In the genomic region with DNA sequence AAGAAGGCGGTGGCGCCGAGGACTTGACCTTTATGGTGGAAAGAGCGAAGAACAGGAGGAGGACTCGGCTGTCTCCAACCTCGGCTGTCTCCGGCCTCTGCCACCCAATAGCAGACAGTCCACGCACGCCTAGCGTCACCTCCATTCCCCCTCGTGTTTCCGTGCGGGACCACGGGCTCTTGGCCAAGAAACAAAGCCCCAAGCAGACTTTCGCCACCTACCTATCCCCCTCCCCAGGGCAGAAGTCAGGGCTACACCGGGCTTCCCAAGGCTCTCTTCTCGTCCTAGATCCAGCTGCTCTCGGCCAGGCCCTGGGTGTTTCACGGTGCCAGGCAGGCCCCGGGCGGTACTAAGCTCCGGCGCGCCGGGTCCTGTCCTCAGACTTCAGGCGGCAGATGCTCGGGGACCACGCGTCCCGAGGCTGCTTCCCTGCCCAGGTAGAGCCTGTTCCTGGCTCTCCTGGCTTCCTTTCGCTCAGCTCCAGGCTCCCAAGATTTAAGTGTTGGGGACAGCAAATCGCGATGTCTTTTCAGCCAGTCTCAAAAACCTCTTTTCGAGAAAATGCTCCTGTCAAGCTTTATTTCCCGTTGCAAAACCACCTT, we compare ENCODE assay signal across 12 mouse cellular contexts. TPM values are rescaled to one million over a fixed set of nuclear protein-coding genes. Genes with fewer than 3 reads are reported as not detected.
DNase-seq lines count a peak whose midpoint lies in the region; ATAC-seq and TF ChIP-seq lines count a peak whose summit lies in the region.
"Had no signal": no experiment of that assay in that cellular context is flagged by ENCODE, and none has a peak within 500 bp of the region (broad histone marks: within the 10 kb centered on the region; RNA-seq: fewer than 3 reads in every experiment).

No protein-coding gene starts in this region.

- no peak for ATAC-seq in heart, embryonic 12.5 days (ENCODE audit: insufficient number of reproducible peaks, low FRiP score)
- ATAC-seq in neural tube, embryonic 11.5 days (ENCODE audit: insufficient read depth, low FRiP score, low TSS enrichment): no peak
- ATAC-seq in limb, embryonic 11.5 days (ENCODE audit: insufficient number of reproducible peaks, low FRiP score, low TSS enrichment, low read depth): no peak
- no peak for ATAC-seq in erythroid progenitor cell, adult 5-6 weeks (replicated peaks; ENCODE audit: low FRiP score, poor library complexity, severe bottlenecking)

- no peak for TF ChIP-seq CTCF in thymus, adult 2 months (IDR thresholded peaks at IDR 0.05; ENCODE audit: borderline replicate concordance, control insufficient read depth, extremely low read depth, insufficient read depth, low read length, poor library complexity)

- H3K36me3 ChIP-seq in heart, embryonic 12.5 days: no peaks in the 10 kb centered on the region
- no peaks in the 10 kb centered on the region for H3K36me3 ChIP-seq in neural tube, embryonic 11.5 days (ENCODE audit: control insufficient read depth, insufficient read depth, low read length)
- H3K36me3 ChIP-seq in limb, embryonic 11.5 days (ENCODE audit: control insufficient read depth, insufficient read depth, low read length): no peaks in the 10 kb centered on the region
- H3K36me3 ChIP-seq in thymus, adult 2 months (ENCODE audit: control insufficient read depth, insufficient read depth, low read length): no peaks in the 10 kb centered on the region
- H3K36me3 ChIP-seq: hindbrain, embryonic 12.5 days had no signal

- no peak for DNase-seq in heart, postnatal 4 days
- peak; percentile 67 for DNase-seq in neural tube, embryonic 11.5 days (ENCODE audit: low spot score)
- no peak for DNase-seq in neural tube, embryonic 10.5 days (ENCODE audit: extremely low spot score, low spot score)
- DNase-seq in limb, embryonic 11.5 days (ENCODE audit: low spot score): peak; percentile 77
- DNase-seq in urinary bladder, postnatal 25 days (ENCODE audit: low spot score): peak; percentile 54
- no peak for DNase-seq in thymus, adult 2 months
- DNase-seq: lung, adult 2 months had no signal

- H3K27ac ChIP-seq in heart, embryonic 12.5 days (ENCODE audit: poor library complexity, severe bottlenecking): no peak overlapping the region
- no peak overlapping the region for H3K27ac ChIP-seq in neural tube, embryonic 11.5 days (ENCODE audit: low read depth, low read length)
- H3K27ac ChIP-seq in limb, embryonic 11.5 days (replicated peaks; ENCODE audit: low read depth, low read length): peak overlapping the region; percentile 80
- no peak overlapping the region for H3K27ac ChIP-seq in thymus, adult 2 months (ENCODE audit: control insufficient read depth, insufficient read depth, low read length)
- H3K27ac ChIP-seq: hindbrain, embryonic 12.5 days; stomach, postnatal 0 days had no signal

- no peaks in the 10 kb centered on the region for H3K9me3 ChIP-seq in heart, embryonic 12.5 days (replicated peaks)
- H3K9me3 ChIP-seq in neural tube, embryonic 11.5 days (ENCODE audit: control insufficient read depth, low read length): no peaks in the 10 kb centered on the region
- no peaks in the 10 kb centered on the region for H3K9me3 ChIP-seq in limb, embryonic 11.5 days (ENCODE audit: control insufficient read depth, low read length)
- H3K9me3 ChIP-seq: hindbrain, embryonic 12.5 days had no signal

- H3K4me1 ChIP-seq in heart, embryonic 12.5 days (replicated peaks): peaks cover 4% of the 10 kb centered on the region; the same call in 1 of the 2 replicates
- no peaks in the 10 kb centered on the region for H3K4me1 ChIP-seq in neural tube, embryonic 11.5 days (ENCODE audit: control insufficient read depth, insufficient read depth, low read length)
- H3K4me1 ChIP-seq in limb, embryonic 11.5 days (ENCODE audit: control insufficient read depth, insufficient read depth, low read length): peaks cover 13% of the 10 kb centered on the region
- peaks cover 3% of the 10 kb centered on the region; the same call in 1 of the 2 replicates for H3K4me1 ChIP-seq in thymus, adult 2 months (replicated peaks; ENCODE audit: control insufficient read depth, insufficient read depth, low read length)

- 0 out of 2 replicates have a peak overlapping the region, but pooled peaks have one; percentile 1 for H3K4me3 ChIP-seq in heart, embryonic 12.5 days
- H3K4me3 ChIP-seq in neural tube, embryonic 11.5 days (ENCODE audit: low read depth, low read length): peak overlapping the region; percentile 10; the same call in 1 of the 2 replicates
- H3K4me3 ChIP-seq in limb, embryonic 11.5 days (ENCODE audit: low read depth, low read length): peak overlapping the region; percentile 42
- H3K4me3 ChIP-seq in thymus, adult 2 months (ENCODE audit: control insufficient read depth, insufficient read depth, low read length): no peak overlapping the region
- H3K4me3 ChIP-seq: hindbrain, embryonic 12.5 days had no signal

- no peak overlapping the region for H3K9ac ChIP-seq in heart, embryonic 12.5 days
- H3K9ac ChIP-seq in neural tube, embryonic 11.5 days (ENCODE audit: low read length): peak overlapping the region; percentile 23
- peak overlapping the region; percentile 87 for H3K9ac ChIP-seq in limb, embryonic 11.5 days (ENCODE audit: low read length)
- H3K9ac ChIP-seq: hindbrain, embryonic 12.5 days had no signal

- under 1% methylated on average over 35 of the region's 35 CpGs for WGBS in heart, embryonic 12.5 days
- under 1% methylated on average over 35 of the region's 35 CpGs for WGBS in neural tube, embryonic 11.5 days
- 2% methylated on average over 35 of the region's 35 CpGs for whole genome bisulfite sequencing in limb, embryonic 11.5 days
- 5% methylated on average over 35 of the region's 35 CpGs for WGBS in thymus, adult 2 months

- no peak overlapping the region for H3K4me2 ChIP-seq in heart, embryonic 12.5 days
- peak overlapping the region; percentile 35 for H3K4me2 ChIP-seq in neural tube, embryonic 11.5 days (ENCODE audit: low read depth)
- peak overlapping the region; percentile 76 for H3K4me2 ChIP-seq in limb, embryonic 11.5 days (ENCODE audit: low read depth, severe bottlenecking)
- H3K4me2 ChIP-seq: hindbrain, embryonic 12.5 days had no signal

- peaks cover 79% of the 10 kb centered on the region for H3K27me3 ChIP-seq in heart, embryonic 12.5 days (replicated peaks)
- H3K27me3 ChIP-seq in neural tube, embryonic 11.5 days (ENCODE audit: control insufficient read depth, insufficient read depth, low read length): peaks cover 89% of the 10 kb centered on the region
- H3K27me3 ChIP-seq in limb, embryonic 11.5 days (ENCODE audit: control insufficient read depth, insufficient read depth, low read length): peaks cover 6% of the 10 kb centered on the region; the same call in 1 of the 2 replicates
- peaks cover 41% of the 10 kb centered on the region for H3K27me3 ChIP-seq in thymus, adult 2 months (ENCODE audit: control insufficient read depth, insufficient read depth, low read length)

- no peak for TF ChIP-seq POLR2A in thymus, adult 2 months (IDR thresholded peaks at IDR 0.05; ENCODE audit: control insufficient read depth, extremely low read depth, insufficient read depth, low read length, poor library complexity)

RNA-seq across cellular contexts. Expression of a gene that starts 7.3 kb away (rescaled TPM):
- 0.09 TPM in 1 of 2 replicates, not detected in the other for polyA plus RNA-seq in heart, embryonic 12.5 days (2016; fragmentation: Nextera tagmentation; extraction: Ambion mirVana)
- not detected for total RNA-seq in heart, postnatal 4 days (2021)
- 6.0 and 6.7 TPM in 2 replicates for polyA plus RNA-seq in neural tube, embryonic 11.5 days (2014; fragmentation: Nextera tagmentation; extraction: Ambion mirVana)
- 66.3 and 78.0 TPM in 2 replicates for polyA plus RNA-seq in limb, embryonic 11.5 days (2014; fragmentation: Nextera tagmentation; extraction: Ambion mirVana)
- not detected in 2 replicates for total RNA-seq in erythroid progenitor cell, adult 5-6 weeks (2015; ENCODE audit: low replicate concordance)
- not detected in 2 replicates for total RNA-seq in erythroid progenitor cell, adult 5-6 weeks (2017; ENCODE audit: low replicate concordance)
- polyA plus RNA-seq in thymus, adult 2 months (2012; rRNA removed): not detected in 2 replicates
- total RNA-seq: layer of hippocampus, postnatal 10 days had no signal
- polyA plus RNA-seq: hindbrain, embryonic 12.5 days; lung, adult 2 months; stomach, postnatal 0 days had no signal

RNA-seq across cellular contexts. Expression of a gene that starts 7.8 kb away (rescaled TPM):
- 0.10 TPM in 1 of 2 replicates, not detected in the other for polyA plus RNA-seq in heart, embryonic 12.5 days (2016; fragmentation: Nextera tagmentation; extraction: Ambion mirVana)
- not detected for total RNA-seq in heart, postnatal 4 days (2021)
- polyA plus RNA-seq in neural tube, embryonic 11.5 days (2014; fragmentation: Nextera tagmentation; extraction: Ambion mirVana): 0.11 and 0.26 TPM in 2 replicates
- 25.1 and 29.7 TPM in 2 replicates for polyA plus RNA-seq in limb, embryonic 11.5 days (2014; fragmentation: Nextera tagmentation; extraction: Ambion mirVana)
- not detected in 2 replicates for total RNA-seq in erythroid progenitor cell, adult 5-6 weeks (2015; ENCODE audit: low replicate concordance)
- total RNA-seq in erythroid progenitor cell, adult 5-6 weeks (2017; ENCODE audit: low replicate concordance): not detected in 2 replicates
- not detected in 2 replicates for polyA plus RNA-seq in thymus, adult 2 months (2012; rRNA removed)
- total RNA-seq: layer of hippocampus, postnatal 10 days had no signal
- polyA plus RNA-seq: hindbrain, embryonic 12.5 days; lung, adult 2 months; stomach, postnatal 0 days had no signal

RNA-seq across cellular contexts. Expression of a gene that starts 12.2 kb away (rescaled TPM):
- 0.31 and 0.60 TPM in 2 replicates for polyA plus RNA-seq in heart, embryonic 12.5 days (2016; fragmentation: Nextera tagmentation; extraction: Ambion mirVana)
- total RNA-seq in heart, postnatal 4 days (2021): not detected
- 70.6 and 72.8 TPM in 2 replicates for polyA plus RNA-seq in neural tube, embryonic 11.5 days (2014; fragmentation: Nextera tagmentation; extraction: Ambion mirVana)
- polyA plus RNA-seq in limb, embryonic 11.5 days (2014; fragmentation: Nextera tagmentation; extraction: Ambion mirVana): 274 and 278 TPM in 2 replicates
- not detected in 2 replicates for total RNA-seq in erythroid progenitor cell, adult 5-6 weeks (2015; ENCODE audit: low replicate concordance)
- total RNA-seq in erythroid progenitor cell, adult 5-6 weeks (2017; ENCODE audit: low replicate concordance): 0.15 TPM in 1 of 2 replicates, not detected in the other
- polyA plus RNA-seq in thymus, adult 2 months (2012; rRNA removed): not detected in 2 replicates
- total RNA-seq: layer of hippocampus, postnatal 10 days had no signal
- polyA plus RNA-seq: hindbrain, embryonic 12.5 days; lung, adult 2 months; stomach, postnatal 0 days had no signal

RNA-seq across cellular contexts. Expression of a gene that starts 22.0 kb away (rescaled TPM):
- 0.48 and 0.54 TPM in 2 replicates for polyA plus RNA-seq in heart, embryonic 12.5 days (2016; fragmentation: Nextera tagmentation; extraction: Ambion mirVana)
- not detected for total RNA-seq in heart, postnatal 4 days (2021)
- polyA plus RNA-seq in neural tube, embryonic 11.5 days (2014; fragmentation: Nextera tagmentation; extraction: Ambion mirVana): 98.8 and 105 TPM in 2 replicates
- polyA plus RNA-seq in limb, embryonic 11.5 days (2014; fragmentation: Nextera tagmentation; extraction: Ambion mirVana): 86.7 and 90.5 TPM in 2 replicates
- total RNA-seq in erythroid progenitor cell, adult 5-6 weeks (2015; ENCODE audit: low replicate concordance): 0.36 and 0.84 TPM in 2 replicates
- total RNA-seq in erythroid progenitor cell, adult 5-6 weeks (2017; ENCODE audit: low replicate concordance): 4.5 TPM in 1 of 2 replicates, not detected in the other
- 0.26 and 0.56 TPM in 2 replicates for polyA plus RNA-seq in thymus, adult 2 months (2012; rRNA removed)
- total RNA-seq: layer of hippocampus, postnatal 10 days had no signal
- polyA plus RNA-seq: lung, adult 2 months had no signal

RNA-seq across cellular contexts. Expression of a gene that starts 31.2 kb away (rescaled TPM):
- polyA plus RNA-seq in heart, embryonic 12.5 days (2016; fragmentation: Nextera tagmentation; extraction: Ambion mirVana): 0.44 TPM in 1 of 2 replicates, not detected in the other
- total RNA-seq in heart, postnatal 4 days (2021): under 1 TPM in 1 of 2 experiments, not detected in 1; 0.20 TPM
- 61.2 and 71.3 TPM in 2 replicates for polyA plus RNA-seq in neural tube, embryonic 11.5 days (2014; fragmentation: Nextera tagmentation; extraction: Ambion mirVana)
- polyA plus RNA-seq in limb, embryonic 11.5 days (2014; fragmentation: Nextera tagmentation; extraction: Ambion mirVana): 14.7 and 16.2 TPM in 2 replicates
- total RNA-seq in erythroid progenitor cell, adult 5-6 weeks (2015; ENCODE audit: low replicate concordance): 1.1 and 8.4 TPM in 2 replicates
- total RNA-seq in erythroid progenitor cell, adult 5-6 weeks (2017; ENCODE audit: low replicate concordance): 1.3 and 3.8 TPM in 2 replicates
- polyA plus RNA-seq in thymus, adult 2 months (2012; rRNA removed): 2.5 and 3.4 TPM in 2 replicates
- total RNA-seq: layer of hippocampus, postnatal 10 days had no signal

Comparison
In these comparisons a context has a peak if more than half of its experiments do, and no peak if none do; other contexts are left out.
1. DNase-seq: peak in neural tube, embryonic 11.5 days (single experiment), limb, embryonic 11.5 days (single experiment) and urinary bladder, postnatal 25 days (single experiment); none in heart, postnatal 4 days (single experiment), neural tube, embryonic 10.5 days (single experiment) and thymus, adult 2 months (single experiment).
2. RNA of a gene that starts 7.8 kb away (polyA plus RNA-seq): 25.1 to 29.7 TPM in limb, embryonic 11.5 days; 0.11 to 0.26 TPM in neural tube, embryonic 11.5 days, not detected in thymus, adult 2 months and 0.10 TPM in heart, embryonic 12.5 days; every median in the first group is over 10 times any median in the second.
3. RNA of a gene that starts 12.2 kb away (polyA plus RNA-seq): 274 to 278 TPM in limb, embryonic 11.5 days and 70.6 to 72.8 TPM in neural tube, embryonic 11.5 days; 0.31 to 0.60 TPM in heart, embryonic 12.5 days and not detected in thymus, adult 2 months; every median in the first group is over 10 times any median in the second.